Comparison of ENCODE assay signal across 16 mouse cellular contexts in genomic region chr10:66925553-66926127, GRCm38 (mm10).
"Had no signal": no experiment of that assay in that cellular context is flagged by ENCODE, and none has a peak within 500 bp of the region (broad histone marks: within the 10 kb centered on the region; RNA-seq: fewer than 3 reads in every experiment).

No protein-coding gene starts in this region.

- H3K9ac ChIP-seq: limb, embryonic 13.5 days; liver, embryonic 14.5 days; midbrain, embryonic 13.5 days; neural tube, embryonic 15.5 days had no signal

- H3K27ac ChIP-seq: kidney, postnatal 0 days; layer of hippocampus, adult 2 months; limb, embryonic 13.5 days; liver, embryonic 14.5 days; midbrain, embryonic 13.5 days; neural tube, embryonic 15.5 days; stomach, postnatal 0 days had no signal

- H3K27me3 ChIP-seq: midbrain, embryonic 13.5 days; neural tube, embryonic 15.5 days had no signal

- H3K36me3 ChIP-seq: limb, embryonic 13.5 days; midbrain, embryonic 13.5 days; neural tube, embryonic 15.5 days had no signal

- DNase-seq: kidney, adult 2 months; kidney, postnatal 36 days; left cerebral cortex, postnatal 4 days; lung, adult 18-20 months; lung, postnatal 36 days; right cerebral cortex, adult 18-20 months; right cerebral cortex, postnatal 25 days; thymus, adult 2 months; thymus, postnatal 25 days had no signal

- H3K4me3 ChIP-seq: layer of hippocampus, adult 2 months; limb, embryonic 13.5 days; midbrain, embryonic 13.5 days; neural tube, embryonic 15.5 days had no signal
